Mouse (Mus musculus): Measurements from ENCODE around the gene Fbxo5.

Fbxo5 gene

GRCm38 (mm10) chr10:5805243-5805730 is at the start of gene Fbxo5:
TSS of gene Fbxo5 (minus strand) at chr10:5805600.
- peak; percentile 99 for DNase-seq (ENCODE audit: low read depth, low spot score)

- no peak for DNase-seq (ENCODE audit: low read depth, low spot score)
These were observed 48.0 kb upstream of the Fbxo5 start for GRCm38 (mm10) chr10:5853290-5853868.

- peak; percentile 23 for DNase-seq (ENCODE audit: low read depth, low spot score)
These were observed 41.5 kb upstream of the Fbxo5 start for GRCm38 (mm10) chr10:5846939-5847338.

GRCm38 (mm10) chr10:5841369-5841768 is 36.0 kb upstream of the Fbxo5 start:
- DNase-seq (ENCODE audit: low read depth, low spot score): peak; percentile 86

- no peak for DNase-seq (ENCODE audit: low read depth, low spot score)
These were observed 21.1 kb upstream of the Fbxo5 start for GRCm38 (mm10) chr10:5826336-5827025.

GRCm38 (mm10) chr10:5824779-5825178 is 19.4 kb upstream of the Fbxo5 start:
- peak; percentile 84 for DNase-seq (ENCODE audit: low read depth, low spot score)

- peak; percentile 98 for DNase-seq (ENCODE audit: low read depth, low spot score)
These were observed 18.5 kb upstream of the Fbxo5 start, which contains the start of gene Mtrf1l for GRCm38 (mm10) chr10:5823740-5824491. TSS of gene Mtrf1l (minus strand) at chr10:5823910.

- DNase-seq (ENCODE audit: low read depth, low spot score): no peak
These were observed 17.9 kb upstream of the Fbxo5 start for GRCm38 (mm10) chr10:5823291-5823739.

GRCm38 (mm10) chr10:5818772-5819171 is 13.4 kb upstream of the Fbxo5 start:
- no peak for DNase-seq (ENCODE audit: low read depth, low spot score)

GRCm38 (mm10) chr10:5815968-5816367 is 10.6 kb upstream of the Fbxo5 start:
- DNase-seq (ENCODE audit: low read depth, low spot score): no peak

- no peak for DNase-seq (ENCODE audit: low read depth, low spot score)
These were observed 8.3 kb upstream of the Fbxo5 start for GRCm38 (mm10) chr10:5813724-5814123.

- no peak for DNase-seq (ENCODE audit: low read depth, low spot score)
These were observed 2.3 kb upstream of the Fbxo5 start for GRCm38 (mm10) chr10:5807683-5808082.

GRCm38 (mm10) chr10:5806996-5807395 is 1.6 kb upstream of the Fbxo5 start:
- DNase-seq (ENCODE audit: low read depth, low spot score): no peak

GRCm38 (mm10) chr10:5806416-5806815 is 1.0 kb upstream of the Fbxo5 start:
- DNase-seq (ENCODE audit: low read depth, low spot score): no peak

GRCm38 (mm10) chr10:5805731-5806307 is 419 bp upstream of the Fbxo5 start:
- DNase-seq (ENCODE audit: low read depth, low spot score): peak; percentile 98

GRCm38 (mm10) chr10:5804691-5805156 is 676 bp downstream of the Fbxo5 start:
- DNase-seq (ENCODE audit: low read depth, low spot score): no peak

- DNase-seq (ENCODE audit: low read depth, low spot score): no peak
These were observed 1.7 kb downstream of the Fbxo5 start for GRCm38 (mm10) chr10:5803739-5804138.

GRCm38 (mm10) chr10:5802866-5803265 is 2.5 kb downstream of the Fbxo5 start:
- DNase-seq (ENCODE audit: low read depth, low spot score): peak; percentile 10

GRCm38 (mm10) chr10:5800490-5800889 is 4.9 kb downstream of the Fbxo5 start:
- peak; percentile 64 for DNase-seq (ENCODE audit: low read depth, low spot score)

- DNase-seq (ENCODE audit: low read depth, low spot score): no peak
These were observed 7.3 kb downstream of the Fbxo5 start for GRCm38 (mm10) chr10:5798069-5798468.

- peak; percentile 55 for DNase-seq (ENCODE audit: low read depth, low spot score)
These were observed 14.7 kb downstream of the Fbxo5 start for GRCm38 (mm10) chr10:5790657-5791056.

GRCm38 (mm10) chr10:5786923-5787322 is 18.5 kb downstream of the Fbxo5 start:
- DNase-seq (ENCODE audit: low read depth, low spot score): peak; percentile 47
